Mouse (Mus musculus) T-cell, adult 2 months (primary cell): ENCODE measurements at regions not wholly inside any gene's neighbourhood (a gene's known extent, or its start where the extent isn't known, plus 50 kb on each side); places are given as distances from the start of the nearest gene placed in this dataset.

Experiments
- DNase-seq: peaks from one replicate; pipeline ENCODE4 v3.0.0; 2022; ENCODE audit warnings: low spot score

GRCm38 (mm10) chr4:84035347-84035746 lies 510.0 kb downstream of the Ccdc171 start:
- DNase-seq, result no peak

- no peak for DNase-seq
These were observed 512.2 kb downstream of the Ccdc171 start for GRCm38 (mm10) chr4:84037535-84037934.

- no peak for DNase-seq
These were observed 524.9 kb downstream of the Ccdc171 start for GRCm38 (mm10) chr4:84050243-84050642.

- DNase-seq, result no peak
These were observed 531.6 kb downstream of the Ccdc171 start for GRCm38 (mm10) chr4:84056863-84057502.

GRCm38 (mm10) chr4:84060187-84060586 lies 534.8 kb downstream of the Ccdc171 start:
- DNase-seq, result no peak

GRCm38 (mm10) chr4:84063755-84064154 lies 538.4 kb downstream of the Ccdc171 start:
- DNase-seq, result no peak

GRCm38 (mm10) chr4:84064614-84065456 lies 539.5 kb downstream of the Ccdc171 start:
- peak; percentile 8 for DNase-seq

GRCm38 (mm10) chr4:84065457-84066124 lies 540.2 kb downstream of the Ccdc171 start:
- no peak for DNase-seq

GRCm38 (mm10) chr4:84067931-84068575 lies 542.7 kb downstream of the Ccdc171 start:
- no peak for DNase-seq

- DNase-seq, result no peak
These were observed 543.8 kb downstream of the Ccdc171 start for GRCm38 (mm10) chr4:84068947-84069663.

GRCm38 (mm10) chr4:84069681-84070080 lies 544.3 kb downstream of the Ccdc171 start:
- no peak for DNase-seq

GRCm38 (mm10) chr4:84070089-84070488 lies 544.7 kb downstream of the Ccdc171 start:
- DNase-seq, result no peak

GRCm38 (mm10) chr4:84072096-84072495 lies 546.8 kb downstream of the Ccdc171 start:
- DNase-seq, result no peak

- no peak for DNase-seq
These were observed 551.2 kb downstream of the Ccdc171 start for GRCm38 (mm10) chr4:84076526-84076925.

- DNase-seq, result no peak
These were observed 554.2 kb downstream of the Ccdc171 start for GRCm38 (mm10) chr4:84079516-84079915.

- no peak for DNase-seq
These were observed 556.2 kb downstream of the Ccdc171 start for GRCm38 (mm10) chr4:84081518-84081917.

- DNase-seq, result no peak
These were observed 562.8 kb downstream of the Ccdc171 start for GRCm38 (mm10) chr4:84088166-84088565.

GRCm38 (mm10) chr4:84092509-84092908 lies 567.2 kb downstream of the Ccdc171 start:
- no peak for DNase-seq

- DNase-seq, result no peak
These were observed 569.9 kb downstream of the Ccdc171 start for GRCm38 (mm10) chr4:84095237-84095636.

- DNase-seq, result no peak
These were observed 570.7 kb downstream of the Ccdc171 start for GRCm38 (mm10) chr4:84096081-84096480.

- no peak for DNase-seq
These were observed 573.7 kb downstream of the Ccdc171 start for GRCm38 (mm10) chr4:84099071-84099470.

GRCm38 (mm10) chr4:84101923-84102322 lies 573.2 kb downstream of the Bnc2 start:
- no peak for DNase-seq
